In the genomic region with DNA sequence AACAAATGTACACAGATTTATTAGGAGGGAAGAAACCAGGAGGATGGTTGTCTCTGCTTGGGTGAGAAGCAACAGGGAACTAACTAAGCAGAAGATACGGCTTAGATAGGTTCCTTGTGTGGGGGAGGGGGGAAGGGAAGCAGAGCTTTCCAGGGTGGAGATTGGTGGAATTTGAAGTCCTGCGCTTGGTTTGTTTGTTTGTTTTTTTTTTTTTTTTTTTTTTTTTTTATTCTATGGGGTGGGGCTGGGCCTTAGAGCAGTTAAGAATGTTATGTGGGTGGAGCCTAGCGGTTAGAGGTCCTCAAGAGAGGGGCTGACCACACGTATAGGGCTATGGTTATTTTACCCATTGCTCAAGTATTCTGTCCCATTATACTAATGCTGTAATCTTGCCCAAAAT, we compare ENCODE assay signal across 22 mouse cellular contexts. TPM values are rescaled to one million over a fixed set of nuclear protein-coding genes. Genes with fewer than 3 reads are reported as not detected.
DNase-seq lines count a peak whose midpoint lies in the region; TF ChIP-seq lines count a peak whose summit lies in the region.
"Had no signal": no experiment of that assay in that cellular context is flagged by ENCODE, and none has a peak within 500 bp of the region (broad histone marks: within the 10 kb centered on the region; RNA-seq: fewer than 3 reads in every experiment).

No protein-coding gene starts in this region.

- H3K9ac ChIP-seq in ES-E14 (ENCODE audit: insufficient read depth, low read depth, low read length, poor library complexity, severe bottlenecking) = no peak overlapping the region

- in situ Hi-C loops in ES-E14 (cut with MboI; ENCODE audit: low sequenced_read_pairs in 2 of 2, unreplicated experiment in 2 of 2) = no loop called here

- no peaks in the 10 kb centered on the region for H3K9me3 ChIP-seq in ES-E14 (ENCODE audit: control insufficient read depth, insufficient read depth, low read depth, low read length)
- H3K9me3 ChIP-seq: G1E had no signal

- no peaks in the 10 kb centered on the region for H3K36me3 ChIP-seq in ES-E14 (ENCODE audit: control insufficient read depth, insufficient read depth, low read length, poor library complexity, severe bottlenecking)
- H3K36me3 ChIP-seq: G1E had no signal

- TF ChIP-seq CTCF in layer of hippocampus, adult 2 months (conservative IDR thresholded peaks at IDR 0.05) = no peak

- H3K27ac ChIP-seq in ES-E14 (ENCODE audit: insufficient read depth, low read depth, low read length, poor library complexity, severe bottlenecking) = no peak overlapping the region
- no peak overlapping the region for H3K27ac ChIP-seq in layer of hippocampus, adult 2 months

- H3K4me3 ChIP-seq in ES-E14 (ENCODE audit: insufficient read depth in 1 of 2, low read depth in 1 of 2, low read length in 2 of 2, poor library complexity in 1 of 2, severe bottlenecking in 1 of 2) = no peak overlapping the region
- no peak overlapping the region for H3K4me3 ChIP-seq in layer of hippocampus, adult 2 months

- DNase-seq in ES-CJ7 (ENCODE audit: low read depth, low spot score) = peak; percentile 77
- no peak for DNase-seq in ES-E14 (ENCODE audit: low read depth, low spot score)
- DNase-seq in R1 (ENCODE audit: low read depth, low spot score) = peak; percentile 75
- DNase-seq in ZHBTc4 (ENCODE audit: low read depth, low spot score) = peak; percentile 69
- DNase-seq in thymus, postnatal 10 days (ENCODE audit: low spot score in 2 of 2) = no peak
- DNase-seq in kidney, adult 9 months = no peak
- DNase-seq in spleen, postnatal 14 days (ENCODE audit: low spot score in 2 of 2) = no peak
- no peak for DNase-seq in layer of hippocampus, adult 2 months (ENCODE audit: low spot score in 2 of 2)
- DNase-seq: adrenal gland, adult 2 months; adrenal gland, adult 8-10 months; adrenal gland, postnatal 10 days; adrenal gland, postnatal 14 days; adrenal gland, postnatal 25 days; adrenal gland, postnatal 36 days; B cell, adult 2 months; cerebellum, adult 11 months; cerebellum, adult 11-12 months; cerebellum, adult 18-20 months; cerebellum, adult 2 months; cerebellum, adult 8-10 months; cerebellum, adult 9-10 months had no signal

- peaks cover 3 to 8% of the 10 kb centered on the region in 2 experiments for H3K4me1 ChIP-seq in ES-E14 (ENCODE audit: control insufficient read depth in 2 of 2, insufficient read depth in 2 of 2, low read length in 2 of 2, poor library complexity in 1 of 2)

TF ChIP-seq in ES-E14, 5 proteins besides CTCF, POLR2A, EP300 and RAD21:
- TF ChIP-seq MAFK (IDR thresholded peaks at IDR 0.05; ENCODE audit: insufficient read depth, low read depth, low read length) = no peak
- no peak for TF ChIP-seq CHD2 (IDR thresholded peaks at IDR 0.05; ENCODE audit: low read depth, low read length)
- TF ChIP-seq ZNF384 (IDR thresholded peaks at IDR 0.05; ENCODE audit: low read depth, low read length) = peak; percentile 94

RNA-seq across cellular contexts. Expression of gene Rtn4, which starts 23.0 kb away (rescaled TPM):
- 360 and 368 TPM in 2 replicates for total RNA-seq in ES-E14 (2012; rRNA removed)
- 100 to 1,000 TPM; 456 to 473 TPM for total RNA-seq in layer of hippocampus, adult 2 months (2021)

Comparison
In these comparisons a context has a peak if more than half of its experiments do, and no peak if none do; other contexts are left out.
1. DNase-seq: peak in ES-CJ7 (single experiment), R1 (single experiment) and ZHBTc4 (single experiment); none in ES-E14 (single experiment), thymus, postnatal 10 days (0 of 2), kidney, adult 9 months (single experiment), spleen, postnatal 14 days (0 of 2) and layer of hippocampus, adult 2 months (0 of 2).